Mouse (Mus musculus) liver, embryonic 14.5 days (tissue): ENCODE results near the gene Defb23. TPM values are rescaled to one million over a fixed set of nuclear protein-coding genes. Genes with fewer than 3 reads are reported as not detected.

Source experiments
- ATAC-seq: fragments of 200-750 bp; cut with Nextera tagmentation; 2 replicates; pipeline ENCODE4 v1.8.0; 2017; ENCODE audit warnings: moderate number of reproducible peaks, mild to moderate bottlenecking, moderate library complexity; ENCODE audit not compliant: insufficient read depth
- DNase-seq, 3 experiments: peaks; one replicate each; pipeline ENCODE4 v3.0.0-alpha.2; 2012 to 2013; ENCODE audit warnings: low read depth in 3 of 3, low spot score in 3 of 3
- H3K27ac ChIP-seq: fragments of 300-500 bp; sonication (generic); 2 replicates; pipeline ENCODE4 v1.5.1; 2014; ENCODE audit warnings: moderate library complexity, mild to moderate bottlenecking, control low read depth, inconsistent platforms
- H3K27me3 ChIP-seq: fragments of 300-500 bp; sonication (generic); 2 replicates; pipeline ENCODE4 v1.6.1; 2014; ENCODE audit warnings: mild to moderate bottlenecking, low read length, moderate library complexity; ENCODE audit not compliant: control insufficient read depth, insufficient read depth
- H3K36me3 ChIP-seq: fragments of 300-500 bp; sonication (generic); replicated peaks from 2 replicates; pipeline ENCODE4 v1.6.1; 2014; ENCODE audit warnings: low read depth; ENCODE audit not compliant: control insufficient read depth, insufficient read depth
- H3K4me1 ChIP-seq, 2 experiments: fragments of 200-500 bp in 1 of 2; fragments of 300-500 bp in 1 of 2; sonication (generic) in 1 of 2; replicated peaks; 2 replicates each; pipeline ENCODE4 v1.6.1; 2012 to 2014; ENCODE audit warnings: antibody characterized with exemption in 1 of 2, inconsistent platforms in 1 of 2, low read length in 1 of 2; ENCODE audit not compliant: control insufficient read depth in 2 of 2, insufficient read depth in 2 of 2
- H3K4me2 ChIP-seq: fragments of 300-500 bp; sonication (generic); 2 replicates; pipeline ENCODE4 v1.6.1; 2014; ENCODE audit warnings: low read depth, mild to moderate bottlenecking, control low read depth, moderate library complexity
- H3K4me3 ChIP-seq, 2 experiments: fragments of 200-500 bp in 1 of 2; fragments of 300-500 bp in 1 of 2; sonication (generic) in 1 of 2; 2 replicates each; pipeline ENCODE4 v1.5.1; 2012 to 2014; ENCODE audit warnings: low read depth in 2 of 2, low read length in 2 of 2, mild to moderate bottlenecking in 2 of 2, control low read depth in 1 of 2, inconsistent platforms in 1 of 2, moderate library complexity in 1 of 2; ENCODE audit not compliant: insufficient read depth in 1 of 2
- H3K9ac ChIP-seq: fragments of 300-500 bp; sonication (generic); replicated peaks from 2 replicates; pipeline ENCODE4 v1.6.1; 2014; ENCODE audit warnings: mild to moderate bottlenecking, control low read depth, moderate library complexity
- H3K9me3 ChIP-seq: fragments of 300-500 bp; sonication (generic); 2 replicates; pipeline ENCODE4 v1.6.1; 2016; ENCODE audit warnings: low read length, mixed read lengths; ENCODE audit not compliant: control insufficient read depth
- CTCF ChIP-seq: IDR thresholded peaks from 2 replicates; pipeline ENCODE4 v1.5.1; 2016; ENCODE audit warnings: antibody characterized with exemption, low read depth, control low read depth
- EP300 ChIP-seq: IDR thresholded peaks from 2 replicates; pipeline ENCODE4 v1.6.1; 2016; ENCODE audit warnings: antibody characterized with exemption, low read depth
- WGBS: fragments of 180-500 bp; shearing (Covaris S2); extraction: QIAGEN DNeasy Blood & Tissue Kit; methylation state at CpG from one replicate; pipeline ENCODE4 v1.1.7; 2014; ENCODE audit not compliant: insufficient replicate concordance; 5-methylcytosine and 5-hydroxymethylcytosine counted together
- polyA plus RNA-seq, 2 experiments: library from polyadenylated mRNA; depleted of rRNA in 1 of 2; stranded (reverse) in 1 of 2; unstranded in 1 of 2; fragments of >200 nt; fragmentation: Nextera tagmentation in 1 of 2; extraction: Ambion mirVana in 1 of 2; gene quantifications; 2 replicates each; pipeline versions ENCODE4 v1.2.1 to v1.2.3; 2012 to 2014

Gene Defb23
- polyA plus RNA-seq, 2 experiments = not detected

DNA sequence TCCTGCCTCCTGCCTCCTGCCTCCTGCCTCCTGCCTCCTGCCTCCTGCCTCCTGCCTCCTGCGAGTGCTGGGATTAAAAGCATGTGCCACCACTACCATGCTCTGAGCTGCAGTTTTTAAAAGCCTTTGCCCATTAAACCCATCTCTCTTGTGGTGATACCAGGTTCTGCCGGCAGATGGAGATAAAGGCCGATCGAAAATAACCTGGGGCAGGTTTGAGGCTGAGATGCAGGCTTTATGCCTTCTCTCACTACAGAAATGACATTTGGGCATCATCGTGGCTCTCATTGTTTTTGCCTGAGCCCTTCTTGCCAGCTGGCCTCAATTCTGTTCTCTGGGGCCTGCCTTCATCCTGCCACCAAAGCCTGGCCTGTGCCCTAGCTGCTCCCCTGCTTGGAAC lies 14.2 kb downstream of the Defb23 start:
- no peaks in the 10 kb centered on the region for H3K9me3 ChIP-seq
- no peak overlapping the region for H3K27ac ChIP-seq
- H3K4me1 ChIP-seq = 0 out of 4 replicates have a peak, but pooled peaks cover 0 to 2% of the 10 kb centered on the region in 2 experiments
- no peak for ATAC-seq
- H3K4me2 ChIP-seq = no peak overlapping the region
- no peaks in the 10 kb centered on the region for H3K36me3 ChIP-seq
- no peak overlapping the region for H3K9ac ChIP-seq
- no peak overlapping the region for H3K4me3 ChIP-seq
- TF ChIP-seq EP300 (no peak), CTCF (peak; percentile 55)
- no peaks in the 10 kb centered on the region for H3K27me3 ChIP-seq
- WGBS = 8% methylated on average over 5 of the region's 5 CpGs
- DNase-seq = peak in 1 of 3 experiments; percentile 24

DNA sequence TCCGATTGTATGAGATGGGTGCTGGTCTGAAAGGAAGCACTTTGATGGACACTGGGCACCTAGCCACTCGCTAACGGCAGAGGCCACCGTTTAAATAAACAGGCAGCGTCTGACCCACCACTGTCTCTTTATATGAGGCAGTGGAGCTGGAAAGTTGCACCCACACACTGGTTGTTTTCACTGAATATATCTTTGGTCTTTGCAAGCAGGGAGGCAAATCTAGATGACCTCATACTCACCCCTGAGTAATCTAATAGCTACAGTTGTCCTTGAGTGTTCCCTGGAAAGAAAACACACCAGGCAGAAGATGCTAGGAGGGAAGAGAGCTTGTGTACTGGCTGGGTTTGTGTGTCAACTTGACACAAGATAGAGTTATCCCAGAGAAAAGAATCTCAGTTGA lies 17.0 kb downstream of the Defb23 start:
- H3K27me3 ChIP-seq = no peaks in the 10 kb centered on the region
- H3K4me2 ChIP-seq = no peak overlapping the region
- no peak overlapping the region for H3K9ac ChIP-seq
- H3K4me1 ChIP-seq = 0 out of 4 replicates have a peak, but pooled peaks cover 0 to 2% of the 10 kb centered on the region in 2 experiments
- 56% methylated on average over 5 of the region's 5 CpGs for WGBS
- TF ChIP-seq CTCF (no peak), EP300 (no peak)
- H3K27ac ChIP-seq = no peak overlapping the region
- DNase-seq (no peak), ATAC-seq (no peak)
- no peaks in the 10 kb centered on the region for H3K36me3 ChIP-seq
- H3K9me3 ChIP-seq = no peaks in the 10 kb centered on the region
- no peak overlapping the region for H3K4me3 ChIP-seq

GRCm38 (mm10) chr2:152446642-152447041 lies 17.8 kb downstream of the Defb23 start:
- H3K4me2 ChIP-seq = no peak overlapping the region
- no peak overlapping the region for H3K9ac ChIP-seq
- no peak; the same call in 1 of the 2 replicates for ATAC-seq
- H3K36me3 ChIP-seq = no peaks in the 10 kb centered on the region
- H3K27me3 ChIP-seq = no peaks in the 10 kb centered on the region
- 0 out of 4 replicates have a peak, but pooled peaks cover 0 to 2% of the 10 kb centered on the region in 2 experiments for H3K4me1 ChIP-seq
- DNase-seq = no peak
- H3K4me3 ChIP-seq = no peak overlapping the region
- no peak overlapping the region for H3K27ac ChIP-seq
- 11% methylated on average over 2 of the region's 2 CpGs for WGBS
- H3K9me3 ChIP-seq = no peaks in the 10 kb centered on the region
- TF ChIP-seq CTCF (no peak), EP300 (no peak)

DNA sequence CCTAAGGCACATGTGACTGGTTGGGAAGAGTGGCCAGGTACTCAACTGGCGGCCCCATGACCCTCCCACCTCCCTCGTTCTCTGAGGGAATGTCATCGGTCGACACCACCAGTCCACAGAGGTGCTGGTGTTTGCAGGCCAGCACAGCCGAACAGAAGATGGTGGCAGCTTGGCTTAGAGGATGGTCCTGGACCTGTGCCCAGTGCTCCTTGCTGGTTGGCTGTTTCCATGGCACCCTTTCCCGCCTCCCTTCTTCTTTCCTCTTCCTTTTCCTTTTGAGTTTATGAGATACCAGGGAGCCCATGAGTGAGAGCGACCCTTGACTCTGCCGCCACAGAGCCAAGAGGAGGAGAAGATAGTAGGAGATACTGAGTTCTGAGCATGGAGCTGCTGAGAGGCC lies 21.1 kb downstream of the Defb23 start:
- H3K9me3 ChIP-seq = no peaks in the 10 kb centered on the region
- no peaks in the 10 kb centered on the region for H3K27me3 ChIP-seq
- 69% methylated on average over 8 of the region's 8 CpGs for WGBS
- no peak overlapping the region for H3K4me2 ChIP-seq
- H3K9ac ChIP-seq = no peak overlapping the region
- TF ChIP-seq EP300 (no peak), CTCF (no peak)
- no peaks in the 10 kb centered on the region for H3K36me3 ChIP-seq
- H3K4me3 ChIP-seq = no peak overlapping the region
- 0 out of 4 replicates have a peak, but pooled peaks cover 0 to 2% of the 10 kb centered on the region in 2 experiments for H3K4me1 ChIP-seq
- ATAC-seq (no peak), DNase-seq (no peak)
- no peak overlapping the region for H3K27ac ChIP-seq

DNA sequence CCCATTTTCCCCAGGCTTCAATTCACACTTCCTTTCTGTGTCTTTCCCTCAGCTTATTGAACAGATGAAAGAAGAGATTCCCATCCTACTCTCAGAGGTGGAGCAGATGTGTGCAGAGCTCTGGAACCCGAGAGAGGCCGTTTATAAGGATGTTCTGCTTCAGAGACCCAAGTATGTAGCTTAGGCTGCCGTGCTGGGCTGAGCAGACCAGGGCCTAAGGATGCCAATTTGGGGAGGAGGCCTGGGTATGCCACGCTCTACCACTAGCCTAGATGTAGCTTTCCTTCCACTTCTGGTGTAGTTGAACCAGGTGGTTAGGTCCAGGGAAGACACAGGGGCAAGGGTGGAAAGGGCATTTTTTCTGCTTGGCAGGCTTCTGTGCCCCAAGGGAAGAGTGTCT lies 22.1 kb downstream of the Defb23 start:
- no peak for DNase-seq
- 52% methylated on average over 4 of the region's 4 CpGs for WGBS
- Histone ChIP-seq H3K9me3 (no peaks in the 10 kb centered on the region), H3K4me3 (no peak overlapping the region), H3K4me2 (no peak overlapping the region), H3K36me3 (no peaks in the 10 kb centered on the region), H3K4me1 (peaks cover 2 to 3% of the 10 kb centered on the region in 2 experiments; a peak in 3 of 4 replicates), H3K27me3 (no peaks in the 10 kb centered on the region), H3K9ac (no peak overlapping the region), H3K27ac (no peak overlapping the region)
- ATAC-seq = no peak
- TF ChIP-seq CTCF = no peak
- TF ChIP-seq EP300 = no peak
